Mouse (Mus musculus) right cerebral cortex, postnatal 25 days (tissue): ENCODE data around the gene Lcn6.
A peak's percentile ranks its signal among the peaks of the same experiment; 100 is the strongest.
"Not testable (repeated sequence)": the region's sequence is repeated elsewhere in the genome, so short reads cannot be mapped to it uniquely, and the experiment has no call there.

Experiments
- DNase-seq: peaks from one replicate; pipeline ENCODE4 v3.0.0; 2022

Lcn6 gene

DNA sequence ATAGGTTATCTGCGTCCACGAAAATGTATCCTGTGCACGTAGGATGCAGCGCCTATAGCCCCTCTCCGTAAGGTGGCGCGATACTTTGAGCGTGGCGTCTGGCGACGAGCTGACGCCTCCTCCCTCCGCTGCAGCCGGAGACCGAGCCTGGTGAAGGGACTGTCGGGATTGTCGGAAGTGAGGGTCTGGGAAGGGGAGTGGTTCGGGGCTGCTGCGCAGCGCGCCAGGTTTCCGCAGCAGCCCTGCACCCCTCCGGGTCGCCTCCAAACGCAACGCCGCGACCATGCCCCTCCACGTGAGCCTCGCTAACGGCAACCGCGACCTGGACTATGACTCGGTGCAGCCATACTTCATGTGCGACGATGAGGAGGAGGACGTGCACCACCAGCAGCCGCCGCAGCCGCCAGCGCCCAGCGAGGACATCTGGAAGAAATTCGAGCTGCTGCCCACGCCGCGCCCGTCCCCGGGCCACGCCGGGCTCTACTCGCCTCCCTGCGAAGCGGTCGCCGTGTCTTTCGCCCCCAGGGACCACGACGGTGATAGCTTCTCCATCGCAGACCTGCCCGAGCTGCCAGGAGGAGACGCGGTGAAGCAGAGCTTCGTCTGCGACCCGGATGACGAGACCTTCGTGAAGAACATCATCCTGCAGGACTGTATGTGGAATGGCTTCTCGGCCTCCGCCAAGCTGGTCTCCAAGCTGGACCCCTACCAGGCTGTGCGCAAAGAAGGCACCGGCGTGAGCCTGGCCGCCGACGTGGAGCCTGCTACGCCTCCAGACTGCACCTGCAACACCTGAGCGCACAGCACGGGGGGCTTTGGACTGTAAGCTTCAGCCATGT is 30.3 kb downstream of the Lcn6 start, which contains the start of gene Bmyc:
Bmyc (plus strand) TSS at position 97 of the 839 bp plus-strand sequence.
- peak; percentile 92 for DNase-seq

DNA sequence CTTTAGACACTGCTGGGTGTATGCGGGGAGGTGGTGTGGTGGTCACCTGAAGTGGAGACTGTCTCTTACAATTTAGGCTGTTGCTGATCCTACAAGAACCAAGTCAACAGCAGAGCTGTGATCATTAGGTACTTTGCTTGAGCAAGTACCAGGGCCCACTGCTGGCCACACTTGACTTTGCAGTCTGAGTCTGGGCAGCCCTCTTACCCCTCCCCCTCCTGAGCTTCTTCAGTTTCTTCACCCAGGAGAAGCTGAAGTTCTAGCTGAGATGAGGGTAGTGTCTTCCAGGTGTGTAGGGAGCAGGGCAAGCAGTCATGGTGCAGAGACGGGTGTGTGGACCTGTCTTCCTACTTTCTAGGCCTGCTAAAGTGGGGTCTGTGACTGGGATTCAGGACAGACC is 31.5 kb downstream of the Lcn6 start:
- DNase-seq = no peak

DNA sequence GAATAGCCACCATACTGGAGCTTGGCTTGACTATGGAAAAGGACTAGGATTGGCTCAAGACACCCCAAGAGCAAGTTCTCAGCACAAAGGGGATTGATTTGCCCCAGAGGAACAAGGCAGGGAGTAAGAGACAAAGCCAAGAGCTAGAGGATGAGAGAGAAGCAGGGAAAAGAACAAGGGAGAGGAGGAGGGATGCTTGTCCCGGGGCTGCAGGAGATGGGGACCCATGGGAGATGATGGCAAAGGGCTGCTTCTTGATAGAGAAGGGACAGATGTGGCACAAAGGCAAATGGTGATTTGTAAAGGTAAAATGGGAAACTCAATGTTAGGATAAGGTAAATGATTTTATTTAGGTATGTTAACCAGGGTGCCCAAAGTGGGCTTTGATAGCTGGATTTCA is 32.5 kb downstream of the Lcn6 start:
- DNase-seq = not testable (repeated sequence)

DNA sequence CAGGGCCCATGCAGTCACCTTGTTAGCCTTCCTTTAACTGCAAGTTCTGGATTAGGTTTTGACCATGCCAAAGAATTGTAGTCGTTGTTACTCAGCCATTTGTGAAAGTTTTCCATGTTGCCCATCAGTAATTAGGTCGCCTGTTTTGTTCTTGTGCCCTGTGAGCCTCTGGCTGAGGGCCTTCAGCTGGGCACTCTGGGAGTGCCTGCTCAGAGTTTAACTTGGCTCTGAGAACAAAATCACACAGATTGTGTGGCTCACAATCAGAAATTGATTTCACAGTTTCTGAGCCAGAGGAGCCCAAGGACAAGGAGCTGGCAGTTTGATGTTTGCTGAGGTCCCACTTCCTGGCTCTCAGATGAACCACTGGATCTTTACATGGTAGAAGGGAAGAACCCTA is 33.2 kb downstream of the Lcn6 start:
- DNase-seq = not testable (repeated sequence)

GRCm38 (mm10) chr2:25711641-25712040 is 35.1 kb downstream of the Lcn6 start:
- DNase-seq = not testable (repeated sequence)

DNA sequence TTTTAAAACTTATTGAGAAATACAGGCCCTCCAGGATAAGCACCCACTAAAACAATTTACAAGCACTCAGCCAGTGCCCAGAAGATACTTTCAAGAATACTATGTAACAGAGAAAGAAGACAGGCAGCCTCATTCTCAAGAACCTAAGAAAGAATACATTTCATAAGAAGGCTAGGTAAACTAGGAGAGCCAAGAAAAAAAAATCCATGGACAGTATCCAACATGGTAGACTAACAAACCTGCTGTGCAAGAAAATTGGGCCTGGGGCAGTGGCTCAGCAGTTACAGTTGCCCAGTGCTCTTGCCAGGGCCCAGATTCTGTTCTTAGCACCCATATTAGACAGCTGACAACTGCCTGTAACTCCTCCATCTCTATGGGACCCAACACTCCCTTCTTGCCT is 40.6 kb downstream of the Lcn6 start:
- DNase-seq = no peak
